Mouse (Mus musculus) G1E-ER4 (cell line): ENCODE data around the gene Hacl1. TPM values are rescaled to one million over a fixed set of nuclear protein-coding genes. Genes with fewer than 3 reads are reported as not detected.

ENCODE experiments used
- GATA1 ChIP-seq: IDR thresholded peaks from one replicate; pipeline ENCODE4 v1.8.0; 2012; ENCODE audit warnings: low read length, inconsistent platforms
- polyA plus RNA-seq: library from polyadenylated mRNA; stranded (reverse); fragments of >175 nt; gene quantifications from 2 replicates; pipeline ENCODE4 v1.2.3, GENCODE M21; 2012

The Hacl1 gene
- polyA plus RNA-seq, 1 experiment = 0.76 TPM

GRCm38 (mm10) chr14:31617204-31617603 lies 23.9 kb downstream of the Hacl1 start:
- TF ChIP-seq GATA1 = no peak

GRCm38 (mm10) chr14:31613671-31614070 lies 27.4 kb downstream of the Hacl1 start:
- TF ChIP-seq GATA1 = no peak

DNA sequence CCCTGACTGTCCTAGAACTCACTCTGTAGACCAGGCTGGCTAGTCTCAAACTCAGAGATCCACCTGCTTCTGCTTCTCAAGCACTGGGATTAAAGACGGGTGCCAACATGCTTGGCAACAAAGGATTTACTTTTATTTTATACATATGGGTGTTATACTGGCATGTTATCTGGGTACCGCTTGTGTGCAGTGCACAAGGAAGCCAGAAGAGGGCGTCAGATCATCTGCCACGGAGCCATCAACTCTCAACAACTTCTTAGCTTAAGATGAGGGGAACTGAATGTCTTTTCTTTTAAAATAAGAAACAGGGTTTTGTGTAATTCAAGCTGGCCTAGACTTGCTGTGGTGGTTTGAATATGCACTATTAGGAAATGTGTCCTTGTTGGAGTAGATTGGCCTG lies 29.1 kb downstream of the Hacl1 start:
- TF ChIP-seq GATA1 = no peak

DNA sequence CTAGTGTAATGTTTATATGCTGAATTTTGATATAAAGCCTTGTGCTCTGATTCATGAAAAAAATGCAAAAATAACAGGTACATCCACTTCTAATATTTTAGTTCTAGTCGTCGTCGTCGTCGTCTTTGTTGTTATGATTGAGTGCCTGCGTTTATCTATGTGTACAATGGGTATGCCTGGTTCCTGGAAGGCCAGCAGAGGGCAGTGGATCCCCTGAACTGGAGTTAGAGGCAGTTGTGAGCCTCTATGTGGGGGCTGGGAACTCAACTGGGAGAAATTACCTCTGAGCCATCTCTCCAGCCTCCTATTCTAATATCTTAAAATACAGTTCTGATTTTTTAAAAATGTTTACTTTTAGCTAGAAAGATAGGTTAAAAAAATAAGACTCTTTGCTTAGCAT lies 35.6 kb downstream of the Hacl1 start:
- TF ChIP-seq GATA1 = no peak

- TF ChIP-seq GATA1 = no peak
Measured at GRCm38 (mm10) chr14:31604916-31605315, 36.2 kb downstream of the Hacl1 start.

DNA sequence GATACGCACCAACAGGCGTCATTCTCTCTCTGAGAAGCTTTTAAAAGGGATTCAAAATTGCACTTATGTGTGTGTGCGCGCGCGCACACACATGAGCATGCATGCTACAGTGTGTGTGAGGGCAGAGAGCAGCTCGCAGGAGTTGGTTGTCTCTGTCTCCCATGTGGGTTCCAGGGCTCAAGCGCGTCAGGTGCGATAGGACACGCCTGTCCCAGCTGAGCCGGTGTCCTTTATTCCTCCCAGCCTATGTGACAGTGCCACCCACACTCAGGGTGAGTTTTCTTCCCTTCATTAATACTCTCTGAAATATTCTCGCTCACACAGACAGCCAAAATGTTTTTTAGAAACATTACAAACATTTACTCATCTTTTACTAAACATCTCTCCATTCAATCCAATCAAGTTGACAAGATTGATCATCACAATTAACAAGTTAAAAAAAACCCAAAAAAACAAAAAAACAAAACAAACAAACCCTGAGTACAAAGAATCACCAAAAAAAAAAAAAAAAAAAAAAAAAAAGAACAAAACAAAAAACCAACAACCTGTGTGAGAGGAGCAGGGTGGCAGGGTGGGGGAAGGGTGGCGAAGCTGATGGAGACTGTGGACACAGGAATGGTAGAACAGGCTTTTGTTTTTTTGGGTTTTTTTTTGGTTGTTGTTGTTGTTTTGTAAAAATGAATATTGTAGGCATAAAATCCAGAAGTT lies 39.0 kb downstream of the Hacl1 start:
- TF ChIP-seq GATA1 = no peak

DNA sequence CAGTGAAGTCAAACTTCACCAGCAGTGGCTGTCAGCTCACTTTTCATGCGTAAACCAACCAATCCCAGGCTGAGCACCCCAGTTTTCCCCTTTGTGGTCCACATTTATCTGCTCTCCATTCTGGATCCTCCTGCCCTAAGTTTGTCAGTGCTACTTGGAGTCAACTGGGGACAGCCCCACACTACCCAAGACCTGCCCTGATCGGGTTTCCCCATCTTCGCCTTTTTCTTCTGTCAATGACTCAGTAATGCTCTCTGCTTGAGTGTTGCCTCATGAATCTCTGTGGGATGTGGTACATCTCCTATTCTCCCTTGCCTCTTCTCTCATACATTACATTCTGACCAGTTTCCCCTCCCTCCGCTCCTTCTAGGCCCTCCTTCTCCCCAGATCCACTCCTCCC lies 43.6 kb downstream of the Hacl1 start:
- TF ChIP-seq GATA1 = no peak

DNA sequence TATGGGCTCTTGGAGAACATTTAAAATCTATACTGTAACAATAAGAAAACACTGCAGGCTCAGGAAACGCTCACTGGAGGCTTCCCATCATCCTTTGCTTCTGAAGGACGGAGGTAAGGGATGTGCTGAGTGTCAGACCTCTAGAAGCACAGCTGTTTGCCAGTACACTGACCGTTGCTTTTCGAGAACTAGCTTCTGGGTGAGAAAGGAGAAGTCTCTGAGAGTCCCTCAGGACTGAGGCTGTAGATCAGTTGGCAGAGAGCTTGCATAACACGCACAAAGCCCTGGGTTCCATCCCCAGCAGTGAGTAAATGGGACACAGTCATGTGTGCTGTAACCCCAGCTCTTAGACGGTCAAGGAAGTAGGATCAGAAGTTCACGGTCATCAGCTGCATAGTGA lies 44.7 kb downstream of the Hacl1 start:
- no peak for TF ChIP-seq GATA1

DNA sequence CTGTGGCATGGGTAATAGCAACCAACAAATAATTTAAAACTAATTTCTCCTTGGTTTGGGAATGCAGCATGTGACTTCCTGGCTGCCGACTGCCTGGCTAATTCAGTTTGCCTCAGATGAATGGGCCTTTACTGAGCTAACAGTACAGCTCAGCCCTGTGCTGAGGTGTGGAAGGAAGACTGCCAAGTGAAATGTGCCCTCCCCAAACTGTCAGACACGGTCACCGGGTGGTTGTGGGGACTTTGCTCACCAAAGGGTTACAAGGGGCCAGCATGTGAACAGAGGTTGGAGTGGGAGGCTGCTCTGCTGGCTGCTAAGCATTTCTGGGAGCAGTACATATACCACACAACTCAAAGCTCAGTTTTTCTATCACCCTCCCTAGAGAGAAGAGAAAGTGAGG lies 46.4 kb downstream of the Hacl1 start:
- no peak for TF ChIP-seq GATA1

DNA sequence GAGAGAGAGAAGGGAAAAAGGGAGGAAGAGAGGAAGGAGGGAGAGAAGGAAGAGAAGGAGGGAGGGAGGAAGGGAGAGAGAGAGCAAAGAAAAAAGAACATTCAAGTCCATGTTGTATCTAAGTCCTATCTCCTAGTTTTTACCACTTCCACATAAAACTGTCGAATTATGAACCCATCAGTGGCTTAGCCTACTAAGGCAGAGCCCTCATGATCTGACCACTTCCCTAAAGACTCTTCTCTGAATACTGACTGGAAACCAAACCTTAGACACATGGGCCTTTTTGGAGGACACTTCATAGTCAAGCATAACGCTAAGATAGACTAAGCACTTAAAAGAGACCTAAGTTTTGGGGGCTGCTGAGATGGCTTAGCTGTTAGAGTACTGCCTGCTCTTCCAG lies 48.0 kb downstream of the Hacl1 start:
- TF ChIP-seq GATA1 = no peak

GRCm38 (mm10) chr14:31591243-31591642 lies 49.8 kb downstream of the Hacl1 start, which contains the start of gene Colq:
TSS of gene Colq (minus strand) at chr14:31591343.
- no peak for TF ChIP-seq GATA1

DNA sequence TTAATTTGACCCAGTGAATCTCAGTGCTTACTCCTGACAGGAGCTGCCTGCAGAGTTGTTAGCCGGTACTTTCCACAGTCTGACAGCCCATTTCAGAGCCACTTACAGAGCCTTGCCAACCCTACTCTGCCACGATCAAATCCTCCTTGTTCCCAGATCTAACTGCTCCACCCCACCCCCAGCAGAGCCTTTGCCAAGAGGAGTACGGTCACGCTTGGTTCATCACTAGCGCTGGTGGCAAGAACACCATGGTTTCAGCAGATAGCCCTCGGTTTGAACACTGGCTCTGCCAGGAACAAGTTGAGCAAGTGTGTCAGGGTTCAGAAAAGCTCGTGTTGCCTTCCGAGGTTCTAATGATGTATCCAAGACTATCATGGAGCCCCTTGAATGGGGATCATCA lies 54.6 kb downstream of the Hacl1 start:
- no peak for TF ChIP-seq GATA1

DNA sequence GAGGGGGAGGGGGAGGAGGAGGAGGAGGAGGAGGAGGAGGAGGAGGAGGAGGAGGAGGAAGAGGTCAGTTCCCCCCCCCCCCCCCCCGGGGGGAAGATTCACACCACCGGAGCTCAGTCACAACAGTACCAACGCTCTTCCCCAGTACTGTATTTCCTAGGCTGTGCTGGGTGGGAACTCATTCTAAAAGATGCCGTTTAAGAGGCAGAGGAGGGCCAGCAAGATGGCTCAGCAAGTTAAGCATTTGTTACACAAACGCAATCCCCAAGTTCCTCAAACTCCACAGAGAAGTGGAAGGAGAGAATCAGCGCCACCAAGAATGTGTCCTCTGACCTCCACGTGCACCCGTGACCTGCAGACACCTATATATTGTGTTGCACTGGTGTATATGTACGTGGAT lies 58.0 kb downstream of the Hacl1 start:
- TF ChIP-seq GATA1 = no peak

- no peak for TF ChIP-seq GATA1
Measured at GRCm38 (mm10) chr14:31577966-31578735, 62.9 kb downstream of the Hacl1 start.

DNA sequence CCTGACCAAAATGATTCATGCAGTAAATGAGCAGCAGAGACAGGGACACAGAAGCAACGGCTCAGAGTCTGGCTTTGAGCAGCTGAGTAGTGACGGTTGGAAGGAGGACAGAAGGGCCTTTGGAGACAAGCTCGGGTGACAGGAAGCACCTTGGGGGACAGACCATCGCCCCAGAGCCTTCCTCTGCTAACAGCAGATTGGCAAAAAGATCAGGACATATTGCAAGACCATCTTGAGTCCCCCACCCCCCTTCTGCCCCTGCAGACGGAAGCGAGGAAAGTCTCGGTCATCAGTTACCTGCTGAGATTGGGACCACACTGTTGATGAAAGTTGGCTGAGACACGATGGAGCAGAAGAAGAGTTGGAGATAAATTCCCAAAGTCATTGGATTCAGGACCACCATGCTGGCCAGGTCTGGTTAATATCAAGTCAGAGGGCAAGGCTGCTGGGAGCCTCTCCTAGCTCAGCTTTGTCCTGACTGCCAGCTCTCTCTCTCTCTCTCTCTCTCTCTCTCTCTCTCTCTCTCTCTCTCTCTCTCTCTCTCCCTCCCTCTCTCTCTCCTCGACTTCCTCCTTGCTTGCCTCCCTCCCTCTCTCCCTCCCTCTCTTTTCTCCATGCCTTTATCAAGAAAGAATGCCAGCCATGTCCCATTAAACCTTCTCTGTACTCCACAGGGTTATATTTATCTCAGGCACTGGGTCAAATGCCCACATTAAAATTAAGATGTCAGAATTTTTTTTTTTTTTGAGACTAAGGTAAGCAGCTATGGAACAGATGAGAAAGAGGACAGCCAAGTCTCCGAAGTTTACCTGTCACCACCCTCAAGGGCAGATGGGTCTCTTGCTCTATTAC lies 64.0 kb downstream of the Hacl1 start:
- TF ChIP-seq GATA1 = no peak

DNA sequence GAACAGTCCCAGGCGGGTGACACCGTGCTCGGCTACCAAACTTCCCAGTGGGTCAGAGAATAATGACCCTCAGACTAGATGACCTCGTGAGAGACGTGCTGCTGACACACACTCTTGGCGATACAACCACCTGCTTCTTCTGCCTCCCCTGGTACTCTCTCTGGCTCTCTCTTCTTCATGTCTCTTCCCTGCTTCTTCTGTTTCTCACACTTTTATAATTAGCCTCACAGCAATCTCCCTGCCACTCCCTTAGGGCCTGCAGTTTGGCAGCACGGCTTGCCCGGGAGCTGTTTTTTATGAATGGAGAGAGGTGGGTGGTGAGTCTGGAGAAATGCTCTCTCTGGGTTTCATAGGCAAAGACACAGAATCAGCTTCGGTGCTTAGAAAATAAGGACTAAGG lies 65.2 kb downstream of the Hacl1 start:
- TF ChIP-seq GATA1 = no peak
